Mouse (Mus musculus): Measurements from ENCODE around the gene Acot12. TPM values are rescaled to one million over a fixed set of nuclear protein-coding genes. Genes with fewer than 3 reads are reported as not detected.
"Not testable (repeated sequence)": the region's sequence is repeated elsewhere in the genome, so short reads cannot be mapped to it uniquely, and the experiment has no call there.

The Acot12 gene
- polyA plus RNA-seq, 1 experiment from 2014 or later = 0.54 TPM

DNA sequence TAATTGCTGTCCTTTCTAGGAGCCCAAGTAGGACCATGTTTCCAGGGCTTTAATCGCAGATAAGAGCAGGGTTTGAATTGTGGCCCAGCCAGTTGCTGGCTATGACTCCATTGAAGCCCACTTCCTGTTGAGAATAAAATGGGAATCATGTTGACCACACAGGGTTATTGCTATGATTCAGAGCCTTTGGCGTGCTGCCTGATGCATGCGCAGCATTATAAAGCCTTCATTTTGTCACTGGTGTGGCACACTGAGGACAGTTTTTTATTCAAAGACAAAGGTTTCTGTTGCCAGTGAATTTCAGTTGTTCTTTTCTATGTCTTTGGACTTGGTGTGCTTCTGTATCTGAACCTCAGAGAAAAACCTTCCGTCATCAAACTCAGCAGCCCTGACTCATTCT, 14.9 kb downstream of the Acot12 start:
- 78% methylated on average over 4 of the region's 4 CpGs for WGBS
- no peak overlapping the region for H3K9ac ChIP-seq (ENCODE audit: low read depth, low read length)
- no peak for ATAC-seq (replicated peaks; ENCODE audit: low FRiP score, low read depth)

DNA sequence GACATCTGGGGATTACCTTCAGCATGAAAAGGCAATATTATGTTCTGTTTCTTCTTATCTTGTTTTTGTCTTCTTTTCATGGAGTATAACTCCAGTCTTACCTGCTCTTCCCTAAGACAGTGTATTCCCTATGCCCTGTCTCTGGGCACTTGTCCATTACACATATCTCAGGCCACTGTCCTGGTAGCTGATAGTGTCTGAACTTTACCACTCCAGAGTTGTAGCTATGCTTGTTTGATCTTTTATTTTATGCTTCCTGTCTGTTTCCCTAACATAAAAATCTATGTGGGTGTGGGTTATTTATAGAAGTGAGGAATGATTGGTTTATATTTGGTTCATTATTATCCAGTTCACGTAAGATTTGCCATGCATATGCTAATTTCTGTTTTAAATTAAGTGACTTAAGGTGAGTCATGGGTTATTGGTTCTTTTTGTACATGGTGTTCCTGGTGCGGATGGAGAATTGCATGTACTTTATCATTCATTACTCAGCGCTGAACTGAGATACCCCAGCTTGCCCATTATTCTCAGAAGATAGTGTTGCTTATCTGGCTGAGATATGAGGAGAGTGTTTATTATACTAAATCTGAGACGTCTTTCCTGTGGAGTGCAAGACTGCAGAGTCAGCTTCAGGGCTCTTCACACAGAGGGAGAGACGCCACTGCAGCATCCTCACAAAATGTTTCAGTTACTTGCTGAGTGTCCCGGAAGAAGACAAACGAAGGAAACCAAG, 17.2 kb downstream of the Acot12 start:
- Histone ChIP-seq H3K4me1 (replicated peaks; ENCODE audit: insufficient read depth, low read length) (no peaks in the 10 kb centered on the region), H3K9ac (ENCODE audit: low read depth, low read length) (no peak overlapping the region), H3K27ac (no peak overlapping the region), H3K36me3 (ENCODE audit: insufficient read depth, low read length) (no peaks in the 10 kb centered on the region), H3K4me2 (ENCODE audit: low read length) (no peak overlapping the region), H3K9me3 (replicated peaks; ENCODE audit: low read length) (no peaks in the 10 kb centered on the region), H3K27me3 (ENCODE audit: insufficient read depth, low read length) (no peaks in the 10 kb centered on the region), H3K4me3 (replicated peaks; ENCODE audit: low read depth, low read length) (no peak overlapping the region)
- no peak for ATAC-seq (replicated peaks; ENCODE audit: low FRiP score, low read depth)
- no peak for TF ChIP-seq CTCF (IDR thresholded peaks at IDR 0.05; ENCODE audit: low read depth)
- no peak for DNase-seq (ENCODE audit: low spot score)
- 65% methylated on average over 7 of the region's 7 CpGs for WGBS

More for the DNA sequence above, 14.9 kb downstream of the Acot12 start:
- TF ChIP-seq CTCF (IDR thresholded peaks at IDR 0.05; ENCODE audit: low read depth) = no peak
- Histone ChIP-seq H3K4me2 (ENCODE audit: low read length) (no peak overlapping the region), H3K27me3 (ENCODE audit: insufficient read depth, low read length) (no peaks in the 10 kb centered on the region), H3K4me1 (replicated peaks; ENCODE audit: insufficient read depth, low read length) (no peaks in the 10 kb centered on the region), H3K4me3 (replicated peaks; ENCODE audit: low read depth, low read length) (no peak overlapping the region), H3K9me3 (replicated peaks; ENCODE audit: low read length) (no peaks in the 10 kb centered on the region), H3K36me3 (ENCODE audit: insufficient read depth, low read length) (no peaks in the 10 kb centered on the region), H3K27ac (no peak overlapping the region)
- DNase-seq (ENCODE audit: low spot score) = peak; percentile 7

DNA sequence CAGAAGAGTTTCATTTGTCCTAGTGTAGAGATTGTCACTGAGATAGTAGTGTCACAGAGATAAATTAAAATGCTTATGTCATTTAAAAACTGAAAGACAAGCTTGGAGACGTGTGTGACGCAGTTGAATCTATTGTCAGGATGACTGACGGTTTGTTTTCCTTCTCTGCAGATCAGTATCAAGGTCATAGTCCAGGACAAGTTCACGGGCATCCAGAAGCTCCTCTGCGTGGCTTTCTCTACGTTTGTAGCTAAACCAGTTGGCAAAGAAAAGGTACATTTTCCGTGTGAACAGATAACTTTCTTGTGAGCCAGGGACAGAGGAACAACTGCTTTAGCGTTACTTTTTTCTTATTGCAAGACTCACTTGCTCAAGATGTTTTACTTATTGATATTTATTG, 18.5 kb downstream of the Acot12 start:
- ATAC-seq (replicated peaks; ENCODE audit: low FRiP score, low read depth) (no peak), DNase-seq (ENCODE audit: low spot score) (no peak)
- no peak overlapping the region for H3K27ac ChIP-seq
- H3K4me3 ChIP-seq (replicated peaks; ENCODE audit: low read depth, low read length) = no peak overlapping the region
- H3K27me3 ChIP-seq (ENCODE audit: insufficient read depth, low read length) = no peaks in the 10 kb centered on the region
- no peak for TF ChIP-seq CTCF (IDR thresholded peaks at IDR 0.05; ENCODE audit: low read depth)
- no peak overlapping the region for H3K9ac ChIP-seq (ENCODE audit: low read depth, low read length)
- no peaks in the 10 kb centered on the region for H3K36me3 ChIP-seq (ENCODE audit: insufficient read depth, low read length)
- WGBS = 40% methylated on average over 8 of the region's 8 CpGs
- no peaks in the 10 kb centered on the region for H3K9me3 ChIP-seq (replicated peaks; ENCODE audit: low read length)
- no peak overlapping the region for H3K4me2 ChIP-seq (ENCODE audit: low read length)
- no peaks in the 10 kb centered on the region for H3K4me1 ChIP-seq (replicated peaks; ENCODE audit: insufficient read depth, low read length)

DNA sequence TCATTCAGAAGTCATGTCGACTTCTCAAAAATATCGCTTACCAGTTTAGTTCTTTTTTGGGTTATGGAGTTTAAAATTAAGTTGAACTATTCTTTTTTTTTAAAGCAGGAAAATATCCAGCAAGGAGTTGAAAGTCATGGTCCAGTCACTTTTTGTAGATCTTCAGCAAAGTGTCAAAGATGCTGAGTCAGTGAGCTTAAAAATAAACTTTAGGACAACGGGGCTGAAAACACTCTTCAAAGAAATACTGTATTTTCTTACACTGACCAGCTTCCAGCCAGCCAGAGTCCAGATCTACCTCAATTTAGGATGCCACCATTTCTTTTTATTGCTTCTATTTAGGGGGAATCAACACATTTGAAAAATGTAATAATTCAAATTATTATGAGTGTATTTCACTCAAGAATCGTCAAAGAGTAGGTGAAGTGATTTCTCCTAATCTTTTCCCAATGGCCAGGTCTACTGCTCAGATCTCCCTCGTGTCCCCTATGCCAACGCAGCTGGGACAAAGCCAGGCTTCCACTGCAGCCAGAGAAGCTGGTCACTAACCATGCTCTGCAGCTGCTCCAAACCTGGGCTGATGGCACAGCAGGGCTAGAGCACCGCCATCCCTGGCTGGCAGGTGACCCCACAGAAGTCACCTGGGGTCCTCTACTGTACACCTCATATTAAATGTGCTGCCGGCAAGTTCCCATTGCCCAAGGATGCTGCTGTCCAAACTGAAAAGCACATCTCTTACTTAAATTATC, 19.2 kb downstream of the Acot12 start:
- Histone ChIP-seq H3K4me1 (replicated peaks; ENCODE audit: insufficient read depth, low read length) (no peaks in the 10 kb centered on the region), H3K27me3 (ENCODE audit: insufficient read depth, low read length) (no peaks in the 10 kb centered on the region), H3K9ac (ENCODE audit: low read depth, low read length) (no peak overlapping the region), H3K36me3 (ENCODE audit: insufficient read depth, low read length) (no peaks in the 10 kb centered on the region), H3K9me3 (replicated peaks; ENCODE audit: low read length) (no peaks in the 10 kb centered on the region), H3K4me3 (replicated peaks; ENCODE audit: low read depth, low read length) (no peak overlapping the region), H3K27ac (no peak overlapping the region), H3K4me2 (ENCODE audit: low read length) (no peak overlapping the region)
- ATAC-seq (replicated peaks; ENCODE audit: low FRiP score, low read depth) = no peak
- no peak for DNase-seq (ENCODE audit: low spot score)
- TF ChIP-seq CTCF (IDR thresholded peaks at IDR 0.05; ENCODE audit: low read depth) = no peak
- 84% methylated on average over 8 of the region's 8 CpGs for WGBS

DNA sequence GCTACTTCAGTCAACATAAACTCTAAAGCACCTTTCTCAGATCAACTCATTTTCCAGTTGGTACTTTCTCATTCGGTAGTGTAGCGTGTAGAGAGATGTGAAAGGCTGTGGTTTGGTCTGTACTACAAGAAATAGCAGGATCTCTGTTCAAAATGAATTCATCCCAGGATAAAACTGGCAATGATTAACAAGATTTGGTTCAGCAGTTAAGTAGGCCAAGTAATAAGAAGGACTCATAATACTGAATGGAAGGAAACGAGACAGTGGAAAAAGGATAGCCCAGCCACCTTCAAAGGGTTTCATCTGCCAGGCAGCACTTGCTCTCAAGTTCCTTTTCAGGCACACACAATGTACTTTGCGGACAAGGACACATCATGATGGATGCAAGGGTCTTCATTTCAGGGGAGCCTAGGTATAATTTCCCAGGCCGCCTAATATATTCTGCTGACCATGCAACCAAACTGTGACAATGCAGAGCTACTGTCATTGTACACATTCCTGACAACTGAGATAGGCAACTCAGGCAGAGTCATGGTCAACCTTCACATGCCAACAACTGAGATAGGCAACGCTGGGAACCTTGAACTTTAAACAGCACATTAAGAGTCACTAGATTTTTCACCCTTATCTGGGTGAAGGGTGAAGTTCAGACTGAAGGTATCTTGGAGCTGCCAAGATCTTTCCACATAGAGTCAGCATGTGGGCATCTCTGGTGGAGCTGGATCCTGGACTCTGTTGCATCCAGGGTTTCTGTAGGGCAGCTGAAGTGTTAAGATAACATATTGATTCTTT, 20.5 kb downstream of the Acot12 start:
- Histone ChIP-seq H3K9ac (ENCODE audit: low read depth, low read length) (no peak overlapping the region), H3K4me2 (ENCODE audit: low read length) (no peak overlapping the region), H3K27me3 (ENCODE audit: insufficient read depth, low read length) (no peaks in the 10 kb centered on the region), H3K9me3 (replicated peaks; ENCODE audit: low read length) (no peaks in the 10 kb centered on the region), H3K36me3 (ENCODE audit: insufficient read depth, low read length) (no peaks in the 10 kb centered on the region), H3K27ac (no peak overlapping the region), H3K4me1 (replicated peaks; ENCODE audit: insufficient read depth, low read length) (no peaks in the 10 kb centered on the region), H3K4me3 (replicated peaks; ENCODE audit: low read depth, low read length) (no peak overlapping the region)
- TF ChIP-seq CTCF (IDR thresholded peaks at IDR 0.05; ENCODE audit: low read depth) = no peak
- 81% methylated on average over 6 of the region's 6 CpGs for WGBS
- DNase-seq (ENCODE audit: low spot score) (peak; percentile 17), ATAC-seq (replicated peaks; ENCODE audit: low FRiP score, low read depth) (peak; percentile 61)

DNA sequence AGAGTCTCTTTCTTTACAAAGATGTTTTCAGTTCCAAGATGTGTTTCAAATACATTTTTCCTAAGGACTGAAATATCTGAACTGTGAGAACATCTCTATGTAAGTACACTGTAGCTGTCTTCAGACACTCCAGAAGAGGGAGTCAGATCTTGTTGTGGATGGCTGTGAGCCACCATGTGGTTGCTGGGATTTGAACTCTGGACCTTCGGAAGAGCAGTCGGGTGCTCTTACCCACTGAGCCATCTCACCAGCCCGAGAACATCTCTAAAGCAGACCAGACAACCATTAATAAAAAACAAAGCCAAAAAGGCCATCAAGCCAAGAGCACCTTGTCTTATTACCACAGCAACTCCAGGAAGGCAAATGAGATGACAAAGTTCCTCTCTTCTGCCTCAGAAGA, 22.3 kb downstream of the Acot12 start:
- H3K4me2 ChIP-seq (ENCODE audit: low read length); H3K27me3 ChIP-seq (ENCODE audit: insufficient read depth, low read length); H3K36me3 ChIP-seq (ENCODE audit: insufficient read depth, low read length); DNase-seq (ENCODE audit: low spot score); H3K27ac ChIP-seq; H3K4me1 ChIP-seq (replicated peaks; ENCODE audit: insufficient read depth, low read length); H3K4me3 ChIP-seq (replicated peaks; ENCODE audit: low read depth, low read length); H3K9me3 ChIP-seq (replicated peaks; ENCODE audit: low read length); ATAC-seq (replicated peaks; ENCODE audit: low FRiP score, low read depth); H3K9ac ChIP-seq (ENCODE audit: low read depth, low read length): not testable (repeated sequence)
- 95% methylated on average over 3 of the region's 3 CpGs for WGBS

Data from kidney, postnatal 0 days (tissue).